Mouse (Mus musculus) liver, embryonic 14.5 days (tissue): ENCODE measurements around the gene Acin1. TPM values are rescaled to one million over a fixed set of nuclear protein-coding genes. Genes with fewer than 3 reads are reported as not detected.

Experiments used
- ATAC-seq: fragments of 200-750 bp; cut with Nextera tagmentation; 2 replicates; pipeline ENCODE4 v1.8.0; 2017; ENCODE audit warnings: moderate number of reproducible peaks, mild to moderate bottlenecking, moderate library complexity; ENCODE audit not compliant: insufficient read depth
- DNase-seq, 3 experiments: peaks; one replicate each; pipeline ENCODE4 v3.0.0-alpha.2; 2012 to 2013; ENCODE audit warnings: low read depth in 3 of 3, low spot score in 3 of 3
- H3K27ac ChIP-seq: fragments of 300-500 bp; sonication (generic); 2 replicates; pipeline ENCODE4 v1.5.1; 2014; ENCODE audit warnings: moderate library complexity, mild to moderate bottlenecking, control low read depth, inconsistent platforms
- H3K27me3 ChIP-seq: fragments of 300-500 bp; sonication (generic); 2 replicates; pipeline ENCODE4 v1.6.1; 2014; ENCODE audit warnings: mild to moderate bottlenecking, low read length, moderate library complexity; ENCODE audit not compliant: control insufficient read depth, insufficient read depth
- H3K36me3 ChIP-seq: fragments of 300-500 bp; sonication (generic); replicated peaks from 2 replicates; pipeline ENCODE4 v1.6.1; 2014; ENCODE audit warnings: low read depth; ENCODE audit not compliant: control insufficient read depth, insufficient read depth
- H3K4me1 ChIP-seq, 2 experiments: fragments of 200-500 bp in 1 of 2; fragments of 300-500 bp in 1 of 2; sonication (generic) in 1 of 2; replicated peaks; 2 replicates each; pipeline ENCODE4 v1.6.1; 2012 to 2014; ENCODE audit warnings: antibody characterized with exemption in 1 of 2, inconsistent platforms in 1 of 2, low read length in 1 of 2; ENCODE audit not compliant: control insufficient read depth in 2 of 2, insufficient read depth in 2 of 2
- H3K4me2 ChIP-seq: fragments of 300-500 bp; sonication (generic); 2 replicates; pipeline ENCODE4 v1.6.1; 2014; ENCODE audit warnings: low read depth, mild to moderate bottlenecking, control low read depth, moderate library complexity
- H3K4me3 ChIP-seq, 2 experiments: fragments of 200-500 bp in 1 of 2; fragments of 300-500 bp in 1 of 2; sonication (generic) in 1 of 2; 2 replicates each; pipeline ENCODE4 v1.5.1; 2012 to 2014; ENCODE audit warnings: low read depth in 2 of 2, low read length in 2 of 2, mild to moderate bottlenecking in 2 of 2, control low read depth in 1 of 2, inconsistent platforms in 1 of 2, moderate library complexity in 1 of 2; ENCODE audit not compliant: insufficient read depth in 1 of 2
- H3K9ac ChIP-seq: fragments of 300-500 bp; sonication (generic); replicated peaks from 2 replicates; pipeline ENCODE4 v1.6.1; 2014; ENCODE audit warnings: mild to moderate bottlenecking, control low read depth, moderate library complexity
- H3K9me3 ChIP-seq: fragments of 300-500 bp; sonication (generic); 2 replicates; pipeline ENCODE4 v1.6.1; 2016; ENCODE audit warnings: low read length, mixed read lengths; ENCODE audit not compliant: control insufficient read depth
- CTCF ChIP-seq: IDR thresholded peaks from 2 replicates; pipeline ENCODE4 v1.5.1; 2016; ENCODE audit warnings: antibody characterized with exemption, low read depth, control low read depth
- EP300 ChIP-seq: IDR thresholded peaks from 2 replicates; pipeline ENCODE4 v1.6.1; 2016; ENCODE audit warnings: antibody characterized with exemption, low read depth
- WGBS: fragments of 180-500 bp; shearing (Covaris S2); extraction: QIAGEN DNeasy Blood & Tissue Kit; methylation state at CpG from one replicate; pipeline ENCODE4 v1.1.7; 2014; ENCODE audit not compliant: insufficient replicate concordance; 5-methylcytosine and 5-hydroxymethylcytosine counted together
- polyA plus RNA-seq, 2 experiments: library from polyadenylated mRNA; depleted of rRNA in 1 of 2; stranded (reverse) in 1 of 2; unstranded in 1 of 2; fragments of >200 nt; fragmentation: Nextera tagmentation in 1 of 2; extraction: Ambion mirVana in 1 of 2; gene quantifications; 2 replicates each; pipeline versions ENCODE4 v1.2.1 to v1.2.3; 2012 to 2014

The Acin1 gene
- polyA plus RNA-seq, 2 experiments = 43.2 to 64.5 TPM

- DNase-seq (no peak), ATAC-seq (no peak)
- Histone ChIP-seq H3K36me3 (peaks cover 8% of the 10 kb centered on the region; the same call in 1 of the 2 replicates), H3K4me2 (no peak overlapping the region), H3K27ac (no peak overlapping the region), H3K9ac (no peak overlapping the region), H3K9me3 (no peaks in the 10 kb centered on the region), H3K4me3 (no peak overlapping the region), H3K27me3 (no peaks in the 10 kb centered on the region), H3K4me1 (peaks cover 10 to 13% of the 10 kb centered on the region in 2 experiments)
- TF ChIP-seq CTCF (no peak), EP300 (no peak)
- WGBS = 75% methylated on average over 4 of the region's 4 CpGs
Observed at GRCm38 (mm10) chr14:54609245-54609644, 77.5 kb downstream of the Acin1 start.

GRCm38 (mm10) chr14:54607226-54607625 is 79.5 kb downstream of the Acin1 start:
- H3K27ac ChIP-seq = no peak overlapping the region
- 67% methylated on average over 8 of the region's 8 CpGs for WGBS
- no peaks in the 10 kb centered on the region for H3K9me3 ChIP-seq
- no peak overlapping the region for H3K4me3 ChIP-seq
- H3K4me2 ChIP-seq = no peak overlapping the region
- peaks cover 24 to 25% of the 10 kb centered on the region in 2 experiments for H3K4me1 ChIP-seq
- no peak for ATAC-seq
- H3K36me3 ChIP-seq = no peaks in the 10 kb centered on the region
- TF ChIP-seq CTCF (no peak), EP300 (no peak)
- DNase-seq = no peak
- H3K27me3 ChIP-seq = no peaks in the 10 kb centered on the region
- H3K9ac ChIP-seq = no peak overlapping the region

GRCm38 (mm10) chr14:54605752-54606321 is 80.9 kb downstream of the Acin1 start, which contains the start of gene 4931414P19Rik:
4931414P19Rik (minus strand) TSS chr14:54605993.
- peak; percentile 39 for ATAC-seq
- H3K9ac ChIP-seq = peak within 1 kb of the TSS; percentile 72
- H3K27ac ChIP-seq = peak within 1 kb of the TSS; percentile 59
- H3K9me3 ChIP-seq = no peaks in the 10 kb centered on the region
- WGBS = under 1% methylated on average over 39 of the region's 39 CpGs
- TF ChIP-seq CTCF = 0 out of 2 replicates have a peak, but pooled peaks have one; percentile 5
- no peak for TF ChIP-seq EP300
- H3K4me3 ChIP-seq = peak within 1 kb of the TSS; percentile 65 to 75
- H3K27me3 ChIP-seq = no peaks in the 10 kb centered on the region
- DNase-seq = peak; percentile 68 to 69 (median 68)
- peaks cover 27 to 31% of the 10 kb centered on the region in 2 experiments for H3K4me1 ChIP-seq
- H3K4me2 ChIP-seq = peak within 1 kb of the TSS; percentile 74
- no peaks in the 10 kb centered on the region for H3K36me3 ChIP-seq

GRCm38 (mm10) chr14:54603686-54604085 is 83.0 kb downstream of the Acin1 start:
- Histone ChIP-seq H3K9ac (no peak overlapping the region), H3K4me1 (peaks cover 27 to 31% of the 10 kb centered on the region in 2 experiments), H3K9me3 (no peaks in the 10 kb centered on the region), H3K27ac (peak overlapping the region; percentile 63), H3K4me3 (peak overlapping the region; percentile 63 to 81), H3K4me2 (peak overlapping the region; percentile 67), H3K36me3 (no peaks in the 10 kb centered on the region), H3K27me3 (no peaks in the 10 kb centered on the region)
- no peak for TF ChIP-seq CTCF
- no peak for TF ChIP-seq EP300
- DNase-seq (no peak), ATAC-seq (no peak)
- 80% methylated on average over 8 of the region's 8 CpGs for WGBS

- Histone ChIP-seq H3K27me3 (no peaks in the 10 kb centered on the region), H3K9ac (peak overlapping the region; percentile 79), H3K4me1 (peaks cover 27 to 31% of the 10 kb centered on the region in 2 experiments), H3K9me3 (no peaks in the 10 kb centered on the region), H3K4me2 (peak overlapping the region; percentile 67), H3K27ac (peak overlapping the region; percentile 88), H3K4me3 (peak overlapping the region; percentile 81 to 92), H3K36me3 (no peaks in the 10 kb centered on the region)
- ATAC-seq (peak; percentile 99), DNase-seq (peak; percentile 95 to 98 (median 95))
- no peak for TF ChIP-seq CTCF
- no peak for TF ChIP-seq EP300
- WGBS = under 1% methylated on average over 46 of the region's 46 CpGs
Observed at GRCm38 (mm10) chr14:54603038-54603654, 83.6 kb downstream of the Acin1 start.
